Mouse (Mus musculus): ENCODE measurements around the gene Uts2b.

The Uts2b gene

DNA sequence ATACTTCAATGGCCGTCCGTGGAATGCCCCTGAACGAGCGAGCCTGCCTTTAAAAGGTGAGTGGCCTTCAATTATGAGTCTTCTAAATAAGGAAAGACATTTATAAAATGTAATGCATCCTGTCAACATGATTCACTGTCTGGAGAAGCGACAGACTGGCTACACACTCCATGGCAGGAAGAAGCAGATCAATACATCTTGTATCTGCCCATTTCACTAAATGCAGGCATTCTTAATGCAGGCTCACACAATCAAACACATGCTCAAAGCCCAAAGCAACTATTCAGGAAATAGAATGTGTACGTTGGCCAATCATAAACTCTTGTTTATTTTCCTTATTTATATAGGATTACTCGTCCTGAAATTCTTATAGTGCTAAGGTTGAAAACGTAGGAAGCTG, at the start of gene Uts2b:
Gene Uts2b, minus strand, starts transcription at position 49 of the 400 bp plus-strand sequence.
- no peak for DNase-seq (ENCODE audit: low spot score in 2 of 2)

DNA sequence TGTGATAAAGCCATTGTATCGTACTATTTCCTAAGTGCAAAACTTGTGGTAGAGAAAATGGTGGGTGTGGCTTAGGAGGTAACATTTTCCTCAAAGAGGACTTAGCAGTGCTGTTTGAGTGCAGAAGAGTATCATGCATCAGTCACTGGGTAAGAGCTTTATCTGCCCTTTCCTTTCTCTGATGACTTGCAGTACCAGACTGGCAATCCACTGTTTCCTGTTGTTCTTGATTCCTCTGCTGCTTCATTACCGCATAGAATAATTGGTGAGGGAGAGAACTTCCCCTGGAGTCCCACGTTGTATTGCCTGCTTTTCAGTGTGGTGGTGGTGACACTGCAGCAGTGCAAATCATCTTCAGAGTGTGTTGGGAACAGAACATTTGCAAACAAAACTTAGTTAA, 47.6 kb upstream of the Uts2b start:
- DNase-seq (ENCODE audit: low spot score in 2 of 2): no peak

DNA sequence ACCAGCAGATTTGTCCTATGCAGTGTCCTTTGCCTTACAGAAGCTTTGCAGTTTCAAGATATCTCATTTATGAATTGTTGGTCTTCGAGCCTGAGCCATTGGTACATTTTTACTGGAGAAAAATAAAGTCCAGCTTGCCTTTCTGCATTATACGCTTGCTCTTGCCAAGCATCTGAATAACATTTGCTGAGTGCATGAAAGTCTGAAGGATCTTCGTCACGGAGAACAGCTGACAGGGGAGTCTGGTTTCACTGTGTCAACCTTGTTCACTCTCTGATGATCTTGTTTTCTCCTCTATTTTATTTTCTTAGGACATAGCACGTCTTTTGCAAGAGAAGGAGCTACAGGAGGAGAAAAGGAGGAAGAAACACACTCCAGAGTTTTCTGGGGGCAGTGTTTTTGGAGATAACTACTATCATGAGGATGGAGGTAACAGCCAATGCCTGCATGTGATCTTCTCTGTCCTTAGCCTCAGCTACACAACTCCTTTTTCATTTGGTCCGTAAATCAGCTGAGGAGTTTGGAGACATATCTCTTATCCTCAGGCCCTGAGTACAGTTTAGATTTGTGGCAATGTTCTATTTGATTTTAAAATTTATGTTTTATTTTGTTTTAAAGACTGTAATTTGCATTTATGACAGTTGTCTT, 47.0 kb upstream of the Uts2b start:
- no peak for DNase-seq (ENCODE audit: low spot score in 2 of 2)

DNA sequence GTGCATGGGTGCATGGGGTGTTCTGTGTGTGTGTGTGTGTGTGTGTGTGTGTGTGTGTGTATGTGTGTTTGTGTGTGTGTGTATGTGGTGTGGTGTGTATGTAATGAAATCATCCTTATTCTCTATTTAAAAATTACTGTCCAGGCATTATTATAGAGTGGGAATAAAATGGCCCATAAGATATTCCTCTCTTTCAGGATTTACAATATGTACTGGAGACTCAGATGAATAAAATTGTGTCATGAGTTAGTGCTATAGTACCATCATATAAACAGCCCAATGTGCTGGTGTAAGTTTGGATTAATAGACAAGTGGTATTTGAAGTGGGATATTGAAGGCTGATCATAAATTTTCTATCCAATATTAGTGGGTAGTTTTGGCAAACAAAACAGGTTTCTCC, 34.1 kb upstream of the Uts2b start:
- DNase-seq (ENCODE audit: low spot score in 2 of 2): no peak

DNA sequence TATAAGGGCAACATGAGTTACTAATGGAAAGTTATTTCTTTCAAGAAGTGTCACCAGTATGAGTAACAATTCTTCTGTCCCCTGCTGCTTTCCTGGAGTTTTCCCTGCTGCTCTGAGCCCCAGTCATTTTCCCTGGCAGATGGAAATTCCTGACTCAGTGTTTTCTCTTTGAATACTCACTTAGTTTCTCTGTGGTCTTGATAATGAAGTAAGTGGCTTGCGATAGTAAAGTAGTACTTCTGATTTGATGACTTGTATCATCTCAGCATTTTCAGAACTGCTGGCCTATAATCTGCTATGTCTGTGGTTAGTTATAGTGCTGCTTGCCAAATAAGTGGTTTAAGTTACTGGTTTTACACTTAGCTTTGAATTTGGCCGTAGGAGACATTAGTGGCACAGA, 31.5 kb upstream of the Uts2b start:
- no peak for DNase-seq (ENCODE audit: low spot score in 2 of 2)

DNA sequence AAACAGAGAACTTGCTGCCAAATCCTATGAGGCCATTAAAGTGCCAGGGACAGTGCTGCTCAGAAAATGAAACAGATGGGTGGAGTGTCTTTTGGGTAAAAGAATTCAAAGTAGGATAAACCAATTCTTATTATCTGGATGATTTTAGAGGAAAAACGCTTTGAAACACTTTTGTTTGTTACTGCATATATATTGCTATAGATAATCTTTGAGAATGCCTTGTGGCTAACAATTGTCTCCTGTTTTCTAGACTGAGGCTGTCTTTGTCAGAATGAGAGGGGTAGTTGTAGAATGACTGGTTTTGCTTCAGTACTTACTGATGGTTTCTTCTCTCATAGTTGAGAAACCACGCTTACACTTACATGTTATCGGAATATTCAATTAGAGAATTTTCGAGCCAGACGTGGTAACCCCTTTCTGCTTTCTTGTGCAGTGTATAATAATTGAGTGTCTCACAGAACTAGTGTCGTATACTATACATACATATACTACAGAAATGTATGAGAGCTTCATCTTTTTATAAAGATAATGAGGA, 29.7 kb upstream of the Uts2b start:
- no peak for DNase-seq (ENCODE audit: low spot score in 2 of 2)

DNA sequence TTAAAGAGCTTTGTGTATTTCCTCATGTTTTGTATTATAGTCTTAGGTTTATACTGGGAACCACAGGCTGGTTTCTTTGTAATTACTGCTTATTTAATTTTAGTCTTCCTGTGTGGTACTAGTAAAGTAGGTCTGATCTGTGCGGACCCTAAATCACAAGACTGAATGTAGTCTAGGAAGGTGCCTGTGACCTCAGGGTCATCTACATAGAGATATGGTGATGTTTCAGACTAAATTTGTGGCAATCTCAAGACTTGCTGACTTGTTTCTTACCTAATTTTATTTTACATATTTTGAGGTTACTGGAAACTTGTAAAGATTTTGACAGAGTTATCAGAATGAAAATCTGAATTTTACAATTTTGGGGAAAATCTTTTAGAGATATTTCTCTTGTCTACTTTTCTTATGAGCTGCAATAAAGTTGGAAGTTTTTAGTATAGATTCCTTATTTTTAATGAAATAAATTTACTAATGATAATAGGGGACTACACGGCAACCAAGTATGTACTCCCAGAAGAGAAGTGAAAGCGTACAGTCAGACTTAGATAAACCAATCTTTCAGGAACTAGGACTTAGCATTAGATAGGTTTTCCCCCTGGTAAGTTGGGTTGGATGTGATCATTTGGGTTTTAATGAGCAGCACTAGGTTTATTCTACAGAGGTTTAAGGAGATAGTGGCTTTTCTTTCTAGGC, 29.1 kb upstream of the Uts2b start:
- no peak for DNase-seq (ENCODE audit: low spot score in 2 of 2)

DNA sequence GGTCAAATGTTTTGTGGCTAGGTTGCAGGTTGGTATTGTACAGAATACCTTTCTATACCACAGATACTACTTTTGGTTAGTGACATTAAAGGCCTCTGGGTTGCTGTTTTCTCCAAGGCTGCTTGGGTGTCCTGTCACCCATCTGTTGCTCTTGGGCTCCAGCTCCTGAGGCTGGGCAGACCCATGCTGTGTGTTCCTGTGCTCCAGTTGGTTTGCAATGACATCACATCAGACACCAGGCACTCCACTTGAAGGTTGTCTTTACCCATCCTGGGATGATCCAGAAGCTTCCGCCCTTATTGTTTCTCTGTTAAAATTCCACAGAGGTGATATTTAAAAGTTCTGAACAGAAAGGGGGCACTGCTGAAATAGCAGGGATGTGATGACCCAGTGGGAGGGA, 26.9 kb upstream of the Uts2b start:
- DNase-seq (ENCODE audit: low spot score in 2 of 2): no peak

DNA sequence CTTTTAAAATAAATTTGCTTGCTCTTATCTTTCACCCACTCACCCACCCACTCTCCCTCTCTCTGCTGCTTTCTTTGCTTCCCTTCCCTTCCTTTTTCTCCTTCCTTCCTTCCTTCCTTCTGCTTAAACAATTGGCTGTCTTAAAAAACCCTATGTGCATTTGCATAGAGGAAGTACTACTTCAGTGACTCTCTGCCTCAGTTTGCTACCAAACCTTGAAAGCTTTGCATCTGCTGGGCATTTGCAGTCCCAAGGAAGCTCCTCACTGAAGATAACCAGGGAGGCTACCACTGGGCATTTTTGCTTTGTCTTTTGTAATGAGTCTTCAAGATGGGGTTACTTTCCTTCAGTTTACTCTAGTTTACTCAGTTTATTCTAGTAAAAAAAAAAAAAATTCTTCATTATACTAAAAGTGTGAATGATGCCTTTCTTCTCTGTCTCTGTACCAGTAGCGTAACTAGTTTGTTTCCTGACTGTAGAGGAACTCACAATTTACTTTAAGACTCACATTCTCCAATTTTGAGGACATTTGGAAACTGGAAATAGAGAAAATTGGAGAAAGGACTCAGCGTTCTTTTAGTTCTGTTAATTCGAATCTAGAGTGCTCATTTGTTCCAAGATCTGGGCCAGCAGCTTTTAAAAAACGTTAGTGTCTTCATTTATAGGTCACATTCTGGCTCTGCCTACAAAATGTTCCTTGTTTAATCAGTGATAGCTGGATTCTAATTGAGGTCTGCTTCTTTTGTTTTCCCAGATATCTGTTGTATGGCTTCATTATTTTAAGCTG, 25.4 kb upstream of the Uts2b start:
- DNase-seq (ENCODE audit: low spot score in 2 of 2): no peak

DNA sequence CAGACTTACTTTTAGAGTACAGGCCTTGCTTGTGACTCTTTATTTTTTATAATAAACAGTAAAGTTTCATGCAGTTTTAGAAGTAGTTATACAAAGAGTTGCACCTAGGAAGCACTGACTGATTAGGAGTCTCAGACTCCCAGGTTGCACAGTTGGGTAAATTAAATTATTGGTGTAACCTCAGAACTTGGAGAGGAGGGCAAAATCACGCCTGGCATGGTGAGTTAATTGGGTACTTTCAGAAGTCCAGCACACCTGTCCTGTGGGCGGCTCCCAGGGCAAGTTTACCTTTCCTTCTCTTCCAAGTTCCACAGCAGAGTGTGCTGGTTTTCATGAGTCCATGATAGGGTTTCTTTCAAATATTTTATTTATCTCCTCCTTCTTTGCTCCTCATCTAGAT, 21.8 kb upstream of the Uts2b start:
- no peak for DNase-seq (ENCODE audit: low spot score in 2 of 2)

DNA sequence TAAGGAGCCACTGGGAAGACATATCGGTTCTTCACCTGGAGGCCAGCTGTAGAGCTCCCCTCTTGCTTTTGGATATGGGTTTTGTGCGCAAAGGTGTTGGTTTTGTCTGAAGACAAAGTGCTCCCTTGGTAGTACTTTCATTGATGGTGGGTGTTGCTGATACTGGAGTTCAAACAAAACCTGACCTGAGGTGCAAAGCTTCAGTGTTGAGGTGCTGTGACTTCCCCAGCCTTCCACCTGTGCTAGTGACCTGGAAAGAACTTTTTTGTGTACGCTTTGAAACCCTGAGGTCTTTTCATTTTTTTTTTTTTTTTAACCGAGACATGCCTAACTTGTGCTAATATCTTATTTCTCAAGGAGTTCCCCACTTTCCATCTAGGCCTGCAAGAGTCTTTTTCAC, 20.3 kb upstream of the Uts2b start:
- no peak for DNase-seq (ENCODE audit: low spot score in 2 of 2)

DNA sequence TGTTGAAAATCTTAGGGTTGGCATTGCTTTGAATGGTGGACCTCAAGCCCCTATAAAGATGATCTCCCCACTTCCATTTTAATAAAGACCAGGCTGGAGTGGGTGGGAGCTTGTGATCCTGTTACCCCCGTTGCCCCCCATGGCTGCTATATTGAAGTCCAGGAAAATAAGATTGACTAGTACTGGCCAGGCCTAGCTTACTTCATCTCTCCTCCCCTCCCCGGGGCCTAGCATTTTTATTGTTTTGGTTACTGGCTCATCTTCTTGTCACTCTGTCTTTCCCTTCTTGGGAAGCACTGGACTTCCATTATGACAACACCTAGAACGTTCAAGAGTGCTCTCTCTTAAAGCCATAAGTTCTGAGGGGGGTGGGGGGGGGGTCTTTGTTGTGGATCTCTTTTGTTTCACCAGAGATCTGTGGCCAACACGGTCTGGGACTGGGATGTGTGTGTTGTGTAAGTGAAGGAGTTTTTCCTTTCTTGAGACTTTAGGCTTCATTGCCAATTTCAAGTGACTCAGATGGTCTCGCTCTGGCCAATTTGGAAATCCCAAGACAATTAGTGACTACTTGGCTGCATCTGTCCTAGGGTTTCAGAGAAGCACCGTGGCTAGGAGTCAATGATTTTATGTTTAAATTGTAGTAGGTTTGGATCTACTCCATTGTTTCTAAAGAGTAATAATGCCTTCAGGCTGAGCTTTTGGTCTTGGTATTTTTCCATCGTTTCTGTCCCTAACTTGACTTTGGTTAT, 19.7 kb upstream of the Uts2b start:
- DNase-seq (ENCODE audit: low spot score in 2 of 2): peak in 1 of 2 experiments; percentile 11

DNA sequence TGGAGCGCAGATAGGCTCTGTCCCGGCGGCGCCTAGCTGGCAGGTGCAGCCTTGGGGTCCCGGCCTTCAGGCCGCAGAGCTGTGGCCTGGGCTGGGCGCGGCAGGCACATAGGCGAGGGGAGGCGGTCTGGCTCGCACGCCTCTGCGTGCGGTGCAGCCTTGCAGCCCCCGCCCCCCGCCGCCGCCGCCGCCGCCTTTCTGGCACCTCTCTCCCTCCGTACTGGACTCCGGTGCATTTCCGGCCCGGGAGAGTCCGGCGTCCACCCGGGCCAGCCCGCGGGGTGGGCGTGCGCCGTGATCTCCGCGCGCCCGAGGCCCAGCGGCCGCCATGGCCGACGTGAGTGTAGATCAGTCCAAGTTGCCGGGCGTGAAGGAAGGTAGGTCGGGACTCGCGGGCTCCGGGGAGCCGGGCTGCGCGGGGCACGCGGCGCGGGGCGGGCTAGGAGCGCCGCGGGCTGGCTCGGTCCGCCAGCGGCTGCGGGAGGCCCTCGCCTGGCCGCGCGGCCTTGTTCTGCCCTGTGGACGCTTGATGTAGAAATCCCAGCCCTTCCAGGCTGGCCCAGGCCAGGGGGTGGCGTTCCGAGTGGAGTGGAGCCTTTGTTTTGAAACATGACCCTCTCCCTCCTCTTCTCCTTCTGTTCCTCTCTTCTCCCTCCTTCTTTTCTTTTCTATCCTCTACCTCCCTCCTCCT, 18.9 kb upstream of the Uts2b start, which contains the start of gene Ccdc50:
Gene Ccdc50, plus strand, starts transcription at position 109 of the 691 bp plus-strand sequence.
- DNase-seq (ENCODE audit: low spot score in 2 of 2): peak; percentile 71 to 75

DNA sequence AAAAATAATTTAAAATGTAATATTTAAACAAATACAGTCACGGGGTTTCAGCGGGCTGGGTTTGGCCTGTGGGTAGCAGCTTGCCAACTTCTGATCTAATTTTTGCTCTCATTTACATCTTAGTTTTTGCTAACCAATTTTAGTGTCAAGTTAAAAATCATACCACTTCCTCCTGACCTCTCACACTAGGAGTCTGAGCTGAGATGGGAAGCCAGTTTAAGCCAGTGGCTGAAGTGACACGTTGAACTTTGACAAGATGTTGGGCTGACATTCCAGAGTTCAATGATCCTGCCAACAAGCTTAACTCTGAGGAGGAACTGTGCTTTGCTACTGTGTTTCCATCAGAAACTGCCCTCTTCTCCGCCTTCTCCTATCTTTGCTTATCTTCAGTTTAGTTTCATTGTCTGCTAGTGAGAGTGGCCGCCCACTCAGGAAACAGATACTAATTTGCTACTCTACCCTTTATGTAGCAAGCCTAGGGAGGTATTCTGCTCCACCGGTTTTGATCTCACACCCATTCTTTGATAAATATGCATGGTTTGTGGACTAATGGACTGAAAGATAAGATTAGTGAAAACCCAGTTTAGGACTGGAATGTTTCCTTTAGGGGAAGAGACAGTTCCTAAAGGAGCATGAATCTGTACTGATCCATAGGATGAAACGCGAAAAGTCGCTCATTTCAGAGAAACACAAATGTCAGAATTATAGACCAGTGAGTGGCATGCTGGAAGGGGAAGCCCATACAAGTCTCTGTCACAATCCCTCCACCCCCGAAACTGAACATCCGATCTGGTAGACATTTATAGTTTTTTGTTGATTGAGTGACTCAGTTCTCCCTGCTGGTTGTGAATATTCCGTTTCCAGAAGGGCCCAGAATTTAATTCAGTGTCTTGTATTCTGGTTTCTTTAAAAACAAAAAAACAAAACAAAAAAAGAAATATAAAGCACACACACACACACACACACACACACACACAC, 17.9 kb upstream of the Uts2b start:
- DNase-seq (ENCODE audit: low spot score in 2 of 2): no peak

DNA sequence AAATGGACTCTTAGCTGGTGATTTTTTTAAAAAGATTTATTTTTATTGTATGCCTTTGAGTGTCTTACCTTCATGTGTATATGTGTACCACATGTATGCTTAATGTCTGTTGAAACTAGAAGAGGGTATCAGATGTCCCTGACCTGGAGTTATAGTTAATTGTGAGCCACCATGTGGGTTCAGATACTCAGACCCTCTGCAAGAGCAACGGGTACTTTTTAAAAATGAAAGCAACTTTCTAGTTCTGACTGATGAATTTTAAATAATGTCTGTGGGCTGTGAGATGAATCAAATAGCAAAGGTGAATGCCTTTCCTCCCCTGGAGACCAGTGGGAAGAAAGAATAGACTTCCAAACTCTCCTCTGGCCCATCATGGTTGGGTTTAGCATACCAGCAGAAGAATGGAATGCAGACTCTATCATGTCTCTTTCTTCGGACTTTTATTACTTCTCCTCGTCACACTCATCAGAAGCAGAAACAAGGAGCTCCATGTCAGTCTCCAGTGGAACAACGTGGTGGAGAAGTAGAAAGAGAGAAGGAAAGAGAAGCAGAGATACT, 16.9 kb upstream of the Uts2b start:
- no peak for DNase-seq (ENCODE audit: low spot score in 2 of 2)

DNA sequence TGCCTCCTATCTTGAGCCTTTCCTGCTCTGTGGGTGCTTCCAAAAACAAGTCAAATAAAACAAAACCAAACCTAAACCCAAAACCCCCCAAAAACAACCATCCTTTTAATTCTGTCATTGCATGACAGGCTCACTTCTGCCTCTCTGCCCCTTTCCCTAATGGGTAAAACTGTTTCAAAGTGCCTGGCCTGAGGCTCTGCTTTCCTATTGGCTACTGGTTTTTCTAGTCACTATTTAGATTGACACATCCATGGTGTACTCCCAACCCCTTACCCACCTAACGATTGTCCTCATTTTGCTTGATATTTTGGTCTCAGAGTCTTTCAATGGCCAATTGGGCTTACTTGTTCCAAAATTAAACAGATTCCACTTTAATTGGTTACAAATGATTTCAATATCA, 15.6 kb upstream of the Uts2b start:
- no peak for DNase-seq (ENCODE audit: low spot score in 2 of 2)

DNA sequence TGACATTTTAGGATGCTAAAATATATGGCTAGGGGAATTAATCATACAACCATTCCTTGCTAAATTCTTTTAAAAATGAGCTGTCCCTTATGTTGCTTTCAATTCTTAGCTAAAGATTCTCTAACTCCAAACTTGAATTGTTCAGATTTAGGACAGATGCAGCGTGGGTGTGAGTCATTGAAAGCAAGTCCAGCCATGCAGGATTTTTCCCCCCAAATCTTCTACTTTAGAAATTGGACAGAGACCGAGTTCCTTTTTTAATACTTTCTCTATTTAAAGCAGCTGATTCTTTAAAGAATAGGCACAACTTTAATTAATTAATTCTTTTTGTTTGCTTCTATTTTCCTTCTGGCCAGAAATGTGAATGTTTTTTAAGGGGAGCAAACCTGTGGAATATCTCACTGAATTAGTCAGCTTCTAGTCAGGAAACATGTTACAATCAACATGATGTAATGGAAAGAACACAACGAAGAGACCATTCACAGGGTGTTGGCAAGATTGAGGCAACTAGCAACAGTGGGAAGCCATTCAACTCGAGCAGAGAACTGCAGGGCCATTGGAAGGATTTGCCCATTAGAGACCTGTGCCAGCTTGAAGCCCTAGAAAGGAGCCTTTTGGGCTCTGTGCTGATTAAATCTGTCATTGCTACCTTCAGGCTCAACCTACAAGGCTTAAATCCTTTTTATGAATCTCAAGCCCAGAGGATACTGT, 15.0 kb upstream of the Uts2b start:
- no peak for DNase-seq (ENCODE audit: low spot score in 2 of 2)

DNA sequence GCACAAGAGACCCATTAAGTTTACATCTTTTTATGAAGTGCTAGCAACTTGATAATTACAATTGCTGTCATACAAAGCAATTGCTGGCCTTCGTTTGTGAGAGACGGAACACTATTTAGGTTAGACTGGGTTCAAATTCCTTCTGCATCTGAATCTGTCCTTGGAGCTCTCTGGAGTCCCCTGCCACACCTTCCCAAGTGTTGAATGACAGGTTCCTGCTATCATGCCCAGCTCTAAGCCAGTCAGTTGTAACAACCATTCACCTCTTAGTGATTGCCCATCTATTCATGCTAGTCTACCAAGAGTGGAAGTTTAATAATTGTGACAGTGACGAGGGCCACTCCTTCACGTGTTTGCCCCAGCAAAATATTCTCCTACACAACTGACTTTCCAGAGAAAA, 12.2 kb upstream of the Uts2b start:
- DNase-seq (ENCODE audit: low spot score in 2 of 2): no peak

DNA sequence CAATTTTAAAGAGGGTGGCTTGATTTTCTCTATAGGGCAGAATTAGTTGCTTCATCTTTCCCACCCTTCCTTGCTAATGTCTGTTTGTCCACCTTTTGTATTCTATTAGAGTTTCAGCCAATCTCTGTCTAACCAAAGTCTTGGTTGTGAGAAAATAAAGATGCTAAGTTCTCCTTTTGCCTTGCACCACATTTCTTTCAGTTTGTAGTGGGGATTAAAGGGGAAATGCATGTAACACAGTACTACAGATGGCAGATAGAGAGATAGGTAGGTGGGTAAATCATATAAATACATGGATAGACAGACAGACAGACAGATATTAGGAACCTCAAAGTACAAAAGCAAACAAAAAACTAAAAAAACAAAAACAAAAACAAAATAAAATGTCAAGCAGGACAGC, 6.5 kb upstream of the Uts2b start:
- no peak for DNase-seq (ENCODE audit: low spot score in 2 of 2)

Data from urinary bladder, postnatal 36 days (tissue).